Mouse (Mus musculus) brain, embryonic 14.5 days (tissue): ENCODE results near the gene Hao2. TPM values are rescaled to one million over a fixed set of nuclear protein-coding genes. Genes with fewer than 3 reads are reported as not detected.
A peak's percentile ranks its signal among the peaks of the same experiment; 100 is the strongest.

Source experiments
- DNase-seq: peaks from one replicate; pipeline ENCODE4 v3.0.0-alpha.2; 2011; ENCODE audit warnings: low read depth
- CTCF ChIP-seq: fragments of 200-500 bp; IDR thresholded peaks from 2 replicates; pipeline ENCODE4 v1.5.1; 2012; ENCODE audit warnings: inconsistent platforms, mild to moderate bottlenecking, moderate library complexity, borderline replicate concordance; ENCODE audit not compliant: insufficient read depth, insufficient read length; ENCODE audit errors: extremely low read depth
- POLR2A ChIP-seq: fragments of 200-500 bp; IDR thresholded peaks from 2 replicates; pipeline ENCODE4 v1.6.1; 2012; ENCODE audit warnings: mild to moderate bottlenecking, inconsistent platforms, borderline replicate concordance; ENCODE audit not compliant: poor library complexity, insufficient read depth, insufficient read length, severe bottlenecking; ENCODE audit errors: extremely low read depth
- polyA plus RNA-seq: library from polyadenylated mRNA; depleted of rRNA; stranded (reverse); fragments of >200 nt; gene quantifications from 2 replicates; pipeline ENCODE4 v1.2.3, GENCODE M21; 2012

Gene Hao2
- polyA plus RNA-seq, 1 experiment = not detected

GRCm38 (mm10) chr3:98897606-98898005 is 4.6 kb upstream of the Hao2 start:
- DNase-seq = no peak
- no peak for TF ChIP-seq CTCF
- no peak for TF ChIP-seq POLR2A

GRCm38 (mm10) chr3:98895071-98895601 is 2.1 kb upstream of the Hao2 start:
- peak; percentile 69 for DNase-seq
- no peak for TF ChIP-seq POLR2A
- peak; percentile 49 for TF ChIP-seq CTCF

- no peak for DNase-seq
- TF ChIP-seq POLR2A = no peak
- TF ChIP-seq CTCF = no peak
These were observed 2.6 kb downstream of the Hao2 start for GRCm38 (mm10) chr3:98890430-98890829.

- DNase-seq = no peak
- TF ChIP-seq CTCF = no peak
- TF ChIP-seq POLR2A = no peak
These were observed 4.8 kb downstream of the Hao2 start for GRCm38 (mm10) chr3:98888206-98888605.

- no peak for TF ChIP-seq POLR2A
- TF ChIP-seq CTCF = no peak
- DNase-seq = no peak
These were observed 12.2 kb downstream of the Hao2 start for GRCm38 (mm10) chr3:98880831-98881230.

- peak; percentile 4 for DNase-seq
- TF ChIP-seq CTCF = no peak
- TF ChIP-seq POLR2A = no peak
These were observed 12.8 kb downstream of the Hao2 start for GRCm38 (mm10) chr3:98880216-98880615.

- TF ChIP-seq CTCF = no peak
- TF ChIP-seq POLR2A = no peak
- DNase-seq = no peak
These were observed 24.8 kb downstream of the Hao2 start for GRCm38 (mm10) chr3:98868219-98868618.

- no peak for DNase-seq
These were observed 30.2 kb downstream of the Hao2 start for GRCm38 (mm10) chr3:98862800-98863199.

GRCm38 (mm10) chr3:98859576-98859975 is 33.5 kb downstream of the Hao2 start, which contains the start of gene Hsd3b1:
Gene Hsd3b1, minus strand, starts transcription at chr3:98859794.
- no peak for DNase-seq
- TF ChIP-seq CTCF (no peak), POLR2A (no peak)

More at GRCm38 (mm10) chr3:98862800-98863199, 30.2 kb downstream of the Hao2 start:
- TF ChIP-seq POLR2A (no peak), CTCF (no peak)

- no peak for DNase-seq
- TF ChIP-seq CTCF (no peak), POLR2A (no peak)
These were observed 35.0 kb downstream of the Hao2 start for GRCm38 (mm10) chr3:98858051-98858450.

- TF ChIP-seq POLR2A (no peak), CTCF (no peak)
- DNase-seq = no peak
These were observed 36.1 kb downstream of the Hao2 start for GRCm38 (mm10) chr3:98856892-98857291.

- DNase-seq = no peak
- TF ChIP-seq POLR2A = no peak
- TF ChIP-seq CTCF = no peak
These were observed 37.9 kb downstream of the Hao2 start for GRCm38 (mm10) chr3:98855160-98855559.

- TF ChIP-seq CTCF (no peak), POLR2A (no peak)
- peak; percentile 5 for DNase-seq
These were observed 39.4 kb downstream of the Hao2 start for GRCm38 (mm10) chr3:98853685-98854084.

- no peak for DNase-seq
- no peak for TF ChIP-seq CTCF
- no peak for TF ChIP-seq POLR2A
These were observed 40.0 kb downstream of the Hao2 start for GRCm38 (mm10) chr3:98853051-98853450.
